ENCODE assay signal across 1 mouse cellular context in the genomic region with DNA sequence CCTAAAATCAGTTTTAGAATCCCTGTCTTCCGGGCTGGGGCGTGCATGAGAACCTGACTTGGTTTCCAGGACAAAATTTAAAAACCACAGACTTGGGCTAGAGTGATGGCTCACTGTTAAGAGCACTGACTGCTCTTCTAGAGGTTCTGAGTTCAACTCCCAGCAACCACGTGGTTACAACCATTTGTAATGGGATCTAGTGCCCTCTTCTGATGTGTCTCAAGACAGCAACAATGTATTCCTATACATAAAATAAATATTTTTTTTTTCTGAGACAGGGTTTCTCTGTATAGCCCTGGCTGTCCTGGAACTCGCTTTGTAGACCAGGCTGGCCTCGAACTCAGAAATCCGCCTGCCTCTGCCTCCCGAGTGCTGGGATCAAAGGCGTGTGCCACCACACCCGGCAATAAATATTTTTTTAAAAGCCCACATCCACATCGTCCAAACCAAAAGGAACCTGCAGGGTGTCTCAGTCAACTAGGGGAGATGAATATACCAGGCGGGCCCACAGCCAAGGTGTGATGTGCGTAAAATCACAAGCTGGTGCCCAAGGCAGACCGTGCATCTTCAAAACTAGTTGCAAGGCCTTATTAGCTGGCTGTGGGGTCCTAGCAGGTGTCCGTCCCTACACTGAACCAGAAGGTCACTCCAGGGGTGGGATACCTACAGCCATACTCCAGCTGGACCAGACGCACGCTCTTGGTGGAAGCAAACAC.
TF ChIP-seq lines count a peak whose summit lies in the region.

No protein-coding gene starts in this region.

TF ChIP-seq in MEL, 35 proteins besides CTCF, POLR2A, EP300 and RAD21:
- TF ChIP-seq HCFC1 (IDR thresholded peaks at IDR 0.05; ENCODE audit: low read depth, low read length) = no peak
- TF ChIP-seq USF1 (IDR thresholded peaks at IDR 0.05; ENCODE audit: low read depth, low read length) = peak; percentile 69
- TF ChIP-seq MYC (IDR thresholded peaks at IDR 0.05; ENCODE audit: low read depth, low read length) = peak; percentile 76; the same call in 1 of the 2 replicates
- TF ChIP-seq POLR2AphosphoS2 (IDR thresholded peaks at IDR 0.05; ENCODE audit: low read length) = no peak
- peak; percentile 70 for TF ChIP-seq MAX (IDR thresholded peaks at IDR 0.05; ENCODE audit: low read length)
- peak; percentile 58; the same call in 1 of the 2 replicates for TF ChIP-seq ZNF384 (IDR thresholded peaks at IDR 0.05; ENCODE audit: low read depth, low read length)
- peak; percentile 28; the same call in 1 of the 2 replicates for TF ChIP-seq TBP (IDR thresholded peaks at IDR 0.05; ENCODE audit: low read depth, low read length)
